Mouse (Mus musculus): ENCODE results near the gene Kank1. TPM values are rescaled to one million over a fixed set of nuclear protein-coding genes. Genes with fewer than 3 reads are reported as not detected.

The Kank1 gene
- polyA plus RNA-seq, 1 experiment: not detected

DNA sequence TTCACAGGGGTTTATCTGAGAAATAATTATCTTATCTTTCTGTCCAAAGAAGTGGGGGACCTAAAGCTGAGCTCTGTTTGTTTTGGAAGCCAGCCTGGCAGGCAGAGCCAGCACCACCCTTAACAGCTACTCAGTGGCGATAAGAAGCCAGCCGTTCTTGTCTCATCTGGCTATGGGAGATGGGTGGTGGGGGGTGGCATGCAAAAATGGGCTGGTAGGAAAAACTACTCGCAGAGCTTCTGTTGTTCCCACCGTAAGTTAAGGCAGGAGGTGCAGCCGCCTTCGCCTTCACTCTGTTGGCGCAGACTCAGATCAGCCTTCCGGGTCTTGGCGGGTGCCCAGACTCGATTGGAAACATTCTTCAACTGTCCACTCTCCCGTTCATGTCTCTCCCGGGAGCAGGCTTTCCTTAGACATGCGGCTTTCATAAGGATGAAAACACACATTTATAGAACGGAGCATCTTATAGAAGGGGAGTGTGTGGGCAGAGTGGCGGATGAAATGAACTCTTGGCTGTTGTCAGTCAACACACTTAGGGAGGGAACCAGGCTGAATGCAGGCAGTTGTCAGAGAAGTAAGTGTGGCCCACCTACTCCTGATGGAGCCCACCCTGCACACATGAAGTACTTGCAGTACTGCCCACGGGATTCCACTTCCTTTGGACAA lies 107.0 kb downstream of the Kank1 start:
- Histone ChIP-seq H3K36me3 (ENCODE audit: control insufficient read depth) (no peaks in the 10 kb centered on the region), H3K4me3 (replicated peaks) (no peak overlapping the region), H3K9me3 (ENCODE audit: control insufficient read depth, low read length) (no peaks in the 10 kb centered on the region), H3K27me3 (ENCODE audit: control insufficient read depth) (no peaks in the 10 kb centered on the region), H3K4me1 (ENCODE audit: control insufficient read depth) (peaks cover 25% of the 10 kb centered on the region)
- TF ChIP-seq GATA1 (IDR thresholded peaks at IDR 0.05; ENCODE audit: low read length): no peak
- no peak for TF ChIP-seq TAL1 (IDR thresholded peaks at IDR 0.05; ENCODE audit: low read length)

DNA sequence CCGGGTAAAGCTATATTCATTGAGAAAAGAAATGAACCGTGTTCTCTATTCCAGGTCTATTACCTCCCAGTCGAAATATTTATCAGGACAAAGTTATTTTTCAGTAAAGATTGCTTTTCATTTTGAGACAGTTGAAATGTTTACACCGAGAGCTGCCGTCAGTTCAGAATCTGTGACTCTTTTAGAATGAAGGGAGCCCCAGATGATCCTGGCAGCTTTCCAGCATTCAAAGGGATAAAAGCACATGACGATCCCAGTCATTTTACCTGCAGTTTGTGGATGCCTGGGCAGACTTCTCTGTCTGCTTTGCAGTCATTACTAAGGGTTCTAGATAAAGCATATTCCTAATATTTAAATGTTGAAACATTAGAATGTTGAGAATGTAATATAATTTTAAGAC lies 107.6 kb downstream of the Kank1 start:
- Histone ChIP-seq H3K9me3 (ENCODE audit: control insufficient read depth, low read length) (no peaks in the 10 kb centered on the region), H3K4me1 (ENCODE audit: control insufficient read depth) (peaks cover 25% of the 10 kb centered on the region), H3K36me3 (ENCODE audit: control insufficient read depth) (no peaks in the 10 kb centered on the region), H3K27me3 (ENCODE audit: control insufficient read depth) (no peaks in the 10 kb centered on the region), H3K4me3 (replicated peaks) (no peak overlapping the region)
- TF ChIP-seq TAL1 (IDR thresholded peaks at IDR 0.05; ENCODE audit: low read length) (no peak), GATA1 (IDR thresholded peaks at IDR 0.05; ENCODE audit: low read length) (no peak)

DNA sequence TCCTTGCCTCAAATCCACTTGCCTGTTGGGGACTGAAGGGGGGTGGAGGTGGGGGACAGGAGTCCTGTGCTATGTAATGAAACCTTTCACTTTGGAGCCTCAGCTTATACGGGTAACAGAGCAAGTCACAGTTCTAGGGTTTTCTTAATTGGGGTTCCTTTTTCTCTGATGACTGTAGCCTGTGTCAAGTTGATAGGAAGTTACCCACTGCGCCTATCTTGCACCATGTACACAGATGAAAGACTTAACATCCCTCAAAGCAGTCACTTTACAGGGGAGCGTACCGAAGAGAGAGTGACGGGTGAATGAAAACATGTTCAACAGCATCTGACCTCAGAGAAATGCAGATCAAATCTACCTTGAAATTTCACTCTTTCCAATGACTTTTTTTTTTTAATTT lies 109.2 kb downstream of the Kank1 start:
- H3K9me3 ChIP-seq (ENCODE audit: control insufficient read depth, low read length): no peaks in the 10 kb centered on the region
- TF ChIP-seq TAL1 (IDR thresholded peaks at IDR 0.05; ENCODE audit: low read length) (no peak), GATA1 (IDR thresholded peaks at IDR 0.05; ENCODE audit: low read length) (no peak)
- no peaks in the 10 kb centered on the region for H3K36me3 ChIP-seq (ENCODE audit: control insufficient read depth)
- H3K4me3 ChIP-seq (replicated peaks): no peak overlapping the region
- H3K27me3 ChIP-seq (ENCODE audit: control insufficient read depth): no peaks in the 10 kb centered on the region
- H3K4me1 ChIP-seq (ENCODE audit: control insufficient read depth): peaks cover 18% of the 10 kb centered on the region

DNA sequence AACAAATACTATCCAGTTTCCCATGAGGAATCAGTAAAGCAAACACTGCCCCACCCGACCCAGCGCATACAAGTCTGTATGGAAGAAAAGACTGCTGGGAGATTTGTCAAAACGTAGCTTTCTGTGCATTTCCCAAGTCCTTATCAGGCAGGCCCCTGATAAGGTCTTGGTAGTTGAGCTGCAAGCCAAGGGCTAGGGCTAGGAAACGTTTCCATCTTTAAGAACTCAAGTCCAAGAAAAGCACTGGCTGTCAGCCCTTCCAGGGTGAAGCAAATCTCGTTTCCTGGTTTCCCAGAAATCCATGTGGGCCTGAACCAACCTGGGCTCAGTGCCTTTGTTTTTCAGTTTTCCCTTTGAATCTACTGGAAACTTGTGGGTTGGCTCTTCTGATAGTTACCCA lies 110.7 kb downstream of the Kank1 start:
- H3K27me3 ChIP-seq (ENCODE audit: control insufficient read depth): no peaks in the 10 kb centered on the region
- H3K9me3 ChIP-seq (ENCODE audit: control insufficient read depth, low read length): no peaks in the 10 kb centered on the region
- TF ChIP-seq GATA1 (IDR thresholded peaks at IDR 0.05; ENCODE audit: low read length) (no peak), TAL1 (IDR thresholded peaks at IDR 0.05; ENCODE audit: low read length) (no peak)
- H3K36me3 ChIP-seq (ENCODE audit: control insufficient read depth): no peaks in the 10 kb centered on the region
- no peak overlapping the region for H3K4me3 ChIP-seq (replicated peaks)
- peaks cover 18% of the 10 kb centered on the region for H3K4me1 ChIP-seq (ENCODE audit: control insufficient read depth)

DNA sequence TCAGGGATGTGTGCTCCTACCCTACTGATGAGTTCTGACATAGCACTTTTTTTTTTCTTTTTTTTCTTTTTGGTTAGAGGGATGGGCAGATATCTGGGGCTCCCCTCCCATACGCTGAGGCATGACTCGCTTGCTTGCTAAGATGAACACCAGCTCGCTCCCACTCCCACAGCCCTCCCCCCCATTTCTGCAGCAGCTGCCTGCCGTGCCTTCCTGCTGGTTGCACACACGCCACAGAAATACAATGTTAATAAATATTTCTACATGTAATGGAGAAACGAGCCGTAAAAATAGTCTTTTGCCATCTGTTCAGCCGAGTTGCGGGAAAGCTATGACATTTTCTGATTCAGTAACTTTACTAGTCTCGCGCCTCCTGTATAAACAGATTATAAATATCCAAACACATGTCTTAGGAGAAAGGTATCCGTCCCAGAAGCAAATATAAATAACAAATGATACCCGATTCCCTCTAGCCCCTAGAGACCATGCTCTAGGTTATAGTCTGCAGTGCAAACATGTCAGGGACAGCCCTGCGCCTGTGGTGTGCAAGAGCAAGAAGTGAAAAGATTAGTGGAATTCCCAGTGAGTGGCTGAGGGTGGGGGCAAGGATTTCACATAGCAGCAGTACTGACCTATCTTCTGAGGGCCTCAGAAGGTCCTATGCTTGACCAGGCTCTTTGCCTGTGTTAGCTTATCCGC lies 114.6 kb downstream of the Kank1 start:
- no peaks in the 10 kb centered on the region for H3K9me3 ChIP-seq (ENCODE audit: control insufficient read depth, low read length)
- H3K4me3 ChIP-seq (replicated peaks): no peak overlapping the region
- H3K36me3 ChIP-seq (ENCODE audit: control insufficient read depth): no peaks in the 10 kb centered on the region
- H3K4me1 ChIP-seq (ENCODE audit: control insufficient read depth): peaks cover 3% of the 10 kb centered on the region
- no peaks in the 10 kb centered on the region for H3K27me3 ChIP-seq (ENCODE audit: control insufficient read depth)
- TF ChIP-seq GATA1 (IDR thresholded peaks at IDR 0.05; ENCODE audit: low read length) (no peak), TAL1 (IDR thresholded peaks at IDR 0.05; ENCODE audit: low read length) (no peak)

DNA sequence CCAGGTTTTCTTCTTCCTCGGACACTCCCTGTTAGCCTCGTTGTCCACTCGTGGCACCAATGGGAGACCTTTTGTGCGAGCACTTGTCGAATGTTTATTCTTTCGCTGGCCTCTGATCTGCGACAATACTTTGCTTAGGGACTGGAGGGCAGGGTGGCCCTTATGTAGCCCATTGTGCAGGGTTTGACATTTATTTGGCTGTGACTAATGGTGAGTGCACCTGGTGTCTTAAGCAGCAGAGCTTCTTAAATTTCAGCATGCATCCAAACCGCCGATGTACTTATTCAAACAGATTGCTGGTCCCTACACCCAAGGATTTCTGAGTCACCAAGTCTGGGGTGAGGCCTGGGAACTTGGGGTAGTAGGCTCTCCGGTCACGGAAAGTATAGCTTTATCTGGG lies 120.3 kb downstream of the Kank1 start:
- no peaks in the 10 kb centered on the region for H3K36me3 ChIP-seq (ENCODE audit: control insufficient read depth)
- H3K27me3 ChIP-seq (ENCODE audit: control insufficient read depth): peaks cover 27% of the 10 kb centered on the region
- TF ChIP-seq TAL1 (IDR thresholded peaks at IDR 0.05; ENCODE audit: low read length) (no peak), GATA1 (IDR thresholded peaks at IDR 0.05; ENCODE audit: low read length) (no peak)
- H3K4me1 ChIP-seq (ENCODE audit: control insufficient read depth): no peaks in the 10 kb centered on the region
- no peak overlapping the region for H3K4me3 ChIP-seq (replicated peaks)
- H3K9me3 ChIP-seq (ENCODE audit: control insufficient read depth, low read length): no peaks in the 10 kb centered on the region

DNA sequence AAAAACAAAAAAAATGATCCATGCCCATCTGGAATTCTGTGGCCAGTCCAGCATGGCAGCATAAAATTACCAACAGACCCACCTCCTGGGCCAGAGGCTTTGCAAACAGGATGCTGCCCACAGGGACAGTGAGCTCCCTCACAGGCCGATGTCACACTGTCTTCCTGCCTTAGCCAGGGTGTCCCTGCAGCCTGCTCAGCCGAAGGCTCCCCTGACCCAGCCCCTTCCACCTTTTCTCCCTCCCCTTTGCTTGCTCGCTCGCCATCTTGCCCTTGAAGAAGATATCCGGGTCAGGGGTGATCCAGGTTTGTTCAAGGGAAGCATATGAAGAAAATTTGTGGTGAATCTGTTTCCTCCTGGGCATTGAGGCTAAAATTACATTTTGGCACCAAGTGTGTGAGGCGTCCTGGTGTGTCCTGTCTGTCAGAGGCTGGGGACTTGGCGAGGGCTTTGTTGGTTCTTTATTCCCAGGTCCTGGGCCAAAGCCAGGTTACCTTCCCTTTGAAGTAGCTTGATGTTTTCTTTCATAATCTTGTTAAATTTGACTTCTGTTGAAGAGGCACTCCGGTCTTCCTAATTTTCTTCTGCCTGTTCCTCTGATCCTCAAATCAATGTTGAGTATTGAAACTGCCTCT lies 121.8 kb downstream of the Kank1 start:
- H3K4me3 ChIP-seq (replicated peaks): no peak overlapping the region
- TF ChIP-seq TAL1 (IDR thresholded peaks at IDR 0.05; ENCODE audit: low read length) (no peak), GATA1 (IDR thresholded peaks at IDR 0.05; ENCODE audit: low read length) (no peak)
- H3K27me3 ChIP-seq (ENCODE audit: control insufficient read depth): peaks cover 33% of the 10 kb centered on the region
- H3K9me3 ChIP-seq (ENCODE audit: control insufficient read depth, low read length): no peaks in the 10 kb centered on the region
- H3K4me1 ChIP-seq (ENCODE audit: control insufficient read depth): no peaks in the 10 kb centered on the region
- H3K36me3 ChIP-seq (ENCODE audit: control insufficient read depth): no peaks in the 10 kb centered on the region

DNA sequence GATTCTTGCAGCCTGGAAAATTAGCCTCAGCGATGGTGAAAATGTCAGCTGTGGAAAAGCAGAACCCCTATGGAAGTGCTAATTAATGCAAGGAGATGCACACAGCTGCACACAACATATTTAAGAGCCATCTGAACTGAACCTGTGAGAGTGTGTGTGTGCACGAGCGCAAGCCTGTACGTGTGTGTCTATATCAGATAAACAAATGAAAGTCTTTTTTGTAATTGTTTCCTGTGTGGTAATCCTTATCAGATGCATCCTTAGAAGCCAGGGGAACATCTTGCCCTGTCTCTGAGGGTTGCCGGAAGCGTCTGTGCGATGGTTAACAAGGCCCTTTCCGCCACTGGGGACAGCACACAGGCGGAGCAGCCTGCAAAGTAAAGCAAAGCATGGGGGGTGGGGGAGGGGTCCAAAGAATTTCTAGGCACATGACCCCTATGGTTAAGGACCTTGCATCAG lies 123.8 kb downstream of the Kank1 start:
- Histone ChIP-seq H3K36me3 (ENCODE audit: control insufficient read depth) (no peaks in the 10 kb centered on the region), H3K4me1 (ENCODE audit: control insufficient read depth) (no peaks in the 10 kb centered on the region), H3K4me3 (replicated peaks) (no peak overlapping the region), H3K27me3 (ENCODE audit: control insufficient read depth) (peaks cover 33% of the 10 kb centered on the region), H3K9me3 (ENCODE audit: control insufficient read depth, low read length) (no peaks in the 10 kb centered on the region)
- no peak for TF ChIP-seq GATA1 (IDR thresholded peaks at IDR 0.05; ENCODE audit: low read length)
- no peak for TF ChIP-seq TAL1 (IDR thresholded peaks at IDR 0.05; ENCODE audit: low read length)

DNA sequence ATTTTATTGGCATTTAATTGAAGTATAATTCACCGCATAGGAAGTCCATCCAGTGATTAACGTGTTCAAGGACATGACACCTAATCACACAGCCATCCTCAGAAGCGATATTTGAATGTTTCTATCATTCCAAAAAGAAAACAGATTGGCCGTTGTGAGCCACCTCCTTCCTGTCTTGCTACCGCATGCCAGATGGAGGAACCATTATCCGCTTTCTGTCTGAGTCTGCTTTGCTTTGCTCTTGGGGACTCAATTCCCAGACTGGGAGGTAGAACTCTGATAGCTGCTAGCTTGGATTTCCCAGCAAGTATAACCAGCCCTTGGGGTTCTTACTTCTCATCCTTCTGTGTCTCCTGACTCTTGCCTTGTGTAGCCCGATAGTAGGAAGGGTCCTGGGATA lies 125.2 kb downstream of the Kank1 start:
- no peaks in the 10 kb centered on the region for H3K4me1 ChIP-seq (ENCODE audit: control insufficient read depth)
- H3K9me3 ChIP-seq (ENCODE audit: control insufficient read depth, low read length): no peaks in the 10 kb centered on the region
- H3K4me3 ChIP-seq (replicated peaks): no peak overlapping the region
- TF ChIP-seq TAL1 (IDR thresholded peaks at IDR 0.05; ENCODE audit: low read length): no peak
- no peak for TF ChIP-seq GATA1 (IDR thresholded peaks at IDR 0.05; ENCODE audit: low read length)
- no peaks in the 10 kb centered on the region for H3K36me3 ChIP-seq (ENCODE audit: control insufficient read depth)
- peaks cover 33% of the 10 kb centered on the region for H3K27me3 ChIP-seq (ENCODE audit: control insufficient read depth)
